Mouse (Mus musculus) adipocyte (in vitro differentiated cells): ENCODE measurements around the gene Nicn1.
"Not testable (repeated sequence)": the region's sequence is repeated elsewhere in the genome, so short reads cannot be mapped to it uniquely, and the experiment has no call there.

ENCODE experiments used
- DNase-seq: peaks from one replicate; pipeline ENCODE4 v3.0.0-alpha.2; 2016; ENCODE audit warnings: low spot score

Nicn1 gene

DNA sequence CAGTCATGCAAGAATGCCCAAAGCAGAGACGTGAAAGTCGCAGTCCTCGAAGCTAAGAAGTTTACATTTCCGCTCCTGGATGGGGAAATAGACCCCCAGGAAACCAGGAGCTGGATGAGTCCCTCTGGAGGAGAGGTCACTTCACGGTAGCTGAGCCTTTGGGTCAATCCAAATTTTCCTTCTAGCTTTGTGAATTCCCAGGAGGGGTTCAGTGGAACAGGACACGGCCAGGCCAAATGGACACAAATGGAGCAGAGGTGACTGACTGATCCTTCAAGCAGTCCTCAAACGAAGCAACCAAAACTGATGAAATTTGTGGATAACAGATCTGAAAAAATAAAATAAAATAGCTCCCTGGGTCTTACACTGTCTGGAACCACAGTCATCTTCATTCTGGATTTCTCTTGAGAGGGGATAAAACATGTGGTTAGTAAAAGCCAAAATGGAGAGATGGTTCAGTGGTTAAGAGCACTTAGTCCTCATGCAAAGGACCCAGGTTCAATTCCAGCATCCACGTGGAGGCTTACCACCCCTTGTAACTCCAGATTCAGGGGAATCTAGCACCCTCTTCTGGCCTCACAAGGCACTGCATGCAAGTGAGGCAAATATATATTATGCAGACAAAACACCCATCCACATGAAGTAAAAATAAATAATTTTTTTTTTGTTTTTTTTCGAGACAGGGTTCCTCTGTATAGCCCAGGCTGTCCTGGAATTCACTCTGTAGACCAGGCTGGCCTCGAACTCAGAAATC, 11.4 kb upstream of the Nicn1 start:
- peak; percentile 70 for DNase-seq

DNA sequence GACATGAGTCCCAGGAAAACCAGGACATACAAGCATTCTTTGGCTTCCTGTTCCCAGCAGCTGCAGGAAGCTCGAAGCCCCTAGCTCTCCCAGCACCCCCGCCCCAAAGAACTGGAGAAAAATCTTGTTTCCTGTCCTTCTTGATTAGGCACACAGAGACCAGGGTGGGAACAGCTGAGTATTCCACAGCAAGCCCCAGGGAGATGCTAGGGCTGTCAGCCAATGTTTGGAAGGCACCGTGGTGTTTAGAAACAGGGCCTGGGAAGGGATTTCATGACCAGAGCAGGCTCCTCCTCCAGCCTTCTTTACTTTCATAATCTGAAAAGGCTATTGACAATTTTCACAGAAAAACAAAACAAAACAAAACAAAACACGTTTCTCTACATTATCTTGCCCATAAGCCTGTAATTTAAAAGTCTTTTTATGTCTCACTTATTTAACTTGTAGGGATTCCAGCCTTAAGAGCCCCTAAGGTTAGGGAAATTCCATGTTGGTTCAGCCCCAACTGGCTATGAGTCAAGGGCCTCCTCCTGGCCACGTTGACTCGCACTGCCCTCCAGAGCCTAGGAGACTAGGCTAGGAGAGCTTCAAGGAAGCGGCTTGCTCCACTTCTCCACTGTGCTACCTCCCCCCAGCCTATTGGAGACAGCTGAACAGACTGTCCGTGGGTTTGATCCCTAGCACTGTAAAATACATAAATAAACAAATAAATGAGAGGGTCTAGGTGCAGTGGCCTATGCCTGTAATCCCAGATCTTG, 10.0 kb upstream of the Nicn1 start:
- peak; percentile 96 for DNase-seq

DNA sequence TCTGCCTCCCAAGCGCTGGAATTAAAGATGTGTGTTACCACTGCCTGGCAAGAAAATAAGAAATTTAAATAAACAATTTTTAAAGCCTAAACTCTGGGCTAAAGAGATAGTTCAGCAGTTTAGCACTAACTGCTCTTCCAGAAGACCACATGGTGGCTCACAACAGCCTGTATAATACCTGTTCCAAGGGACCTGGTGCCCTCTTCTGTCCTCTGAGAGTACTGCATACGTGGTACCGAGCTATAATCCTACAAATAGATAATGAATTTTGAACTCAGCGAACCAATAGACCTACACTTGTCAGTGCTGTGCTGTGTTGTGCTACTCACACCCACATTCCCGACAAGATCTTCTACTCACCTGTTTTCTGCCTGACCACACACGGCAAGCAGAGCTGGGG, 5.8 kb upstream of the Nicn1 start:
- peak; percentile 85 for DNase-seq

DNA sequence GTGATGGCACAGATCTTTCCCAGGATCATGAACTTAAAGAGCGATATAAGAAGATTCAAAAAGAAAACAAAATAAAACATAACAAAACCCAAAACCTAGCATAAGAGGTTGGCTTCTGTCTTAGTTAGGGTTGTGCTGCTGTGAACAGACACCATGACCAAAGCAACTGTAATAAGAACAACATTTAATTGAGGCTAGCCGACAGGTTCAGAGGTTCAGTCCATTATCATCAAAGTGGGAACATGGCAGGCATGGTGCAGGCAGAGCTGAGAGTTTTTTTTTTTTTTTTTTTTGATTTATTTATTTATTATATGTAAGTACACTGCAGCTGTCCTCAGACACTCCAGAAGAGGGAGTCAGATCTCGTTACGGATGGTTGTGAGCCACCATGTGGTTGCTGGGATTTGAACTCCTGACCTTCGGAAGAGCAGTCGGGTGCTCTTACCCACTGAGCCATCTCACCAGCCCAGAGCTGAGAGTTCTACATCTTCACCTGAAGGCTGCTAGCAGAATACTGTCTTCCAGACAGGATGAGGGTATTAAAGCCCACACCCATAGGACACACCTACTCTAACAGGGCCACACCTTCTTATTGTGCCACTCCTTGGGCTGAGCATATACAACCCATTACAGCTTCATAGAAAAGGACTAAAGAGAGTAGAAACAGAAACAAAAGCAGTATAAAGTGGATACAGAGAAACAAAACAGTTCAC, 2.5 kb upstream of the Nicn1 start:
- DNase-seq = not testable (repeated sequence)

DNA sequence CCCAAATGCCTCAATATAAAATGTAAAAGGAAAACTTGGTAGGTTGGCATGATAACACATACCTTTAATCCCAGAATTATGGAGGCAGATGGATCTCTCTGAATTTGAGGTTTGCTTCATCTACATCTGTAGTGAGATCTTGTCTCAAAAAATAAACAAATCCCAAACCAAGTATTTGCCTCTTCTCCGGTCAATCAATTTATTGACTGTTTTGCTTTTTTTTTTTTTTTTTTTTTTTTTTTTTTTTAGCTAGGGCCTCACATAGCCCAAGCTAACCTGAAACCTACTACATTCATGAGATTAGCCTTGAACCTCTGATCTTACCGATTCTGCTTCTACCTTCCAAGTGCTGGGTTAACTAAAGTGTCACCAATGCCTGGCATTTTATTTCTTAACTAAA, 882 bp upstream of the Nicn1 start:
- no peak for DNase-seq

DNA sequence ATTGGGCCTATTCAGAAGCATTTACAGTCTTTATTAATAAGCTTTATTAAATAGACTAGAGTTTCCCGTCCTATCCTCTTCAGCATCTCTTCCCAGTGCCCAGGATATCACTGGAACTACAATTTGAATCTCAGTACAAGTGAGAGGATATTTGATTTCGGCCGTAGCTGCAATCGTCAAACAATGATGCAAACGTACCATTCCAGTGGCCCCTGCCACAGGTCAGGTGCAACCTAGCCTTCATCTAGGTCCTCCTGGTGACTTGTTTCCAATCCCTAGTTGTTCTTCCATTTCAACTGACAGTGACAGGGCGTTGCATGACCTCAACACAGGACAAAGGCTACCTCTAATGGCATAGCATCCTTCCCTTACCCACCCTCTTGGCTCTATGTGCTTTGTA, 544 bp downstream of the Nicn1 start:
- DNase-seq = no peak

DNA sequence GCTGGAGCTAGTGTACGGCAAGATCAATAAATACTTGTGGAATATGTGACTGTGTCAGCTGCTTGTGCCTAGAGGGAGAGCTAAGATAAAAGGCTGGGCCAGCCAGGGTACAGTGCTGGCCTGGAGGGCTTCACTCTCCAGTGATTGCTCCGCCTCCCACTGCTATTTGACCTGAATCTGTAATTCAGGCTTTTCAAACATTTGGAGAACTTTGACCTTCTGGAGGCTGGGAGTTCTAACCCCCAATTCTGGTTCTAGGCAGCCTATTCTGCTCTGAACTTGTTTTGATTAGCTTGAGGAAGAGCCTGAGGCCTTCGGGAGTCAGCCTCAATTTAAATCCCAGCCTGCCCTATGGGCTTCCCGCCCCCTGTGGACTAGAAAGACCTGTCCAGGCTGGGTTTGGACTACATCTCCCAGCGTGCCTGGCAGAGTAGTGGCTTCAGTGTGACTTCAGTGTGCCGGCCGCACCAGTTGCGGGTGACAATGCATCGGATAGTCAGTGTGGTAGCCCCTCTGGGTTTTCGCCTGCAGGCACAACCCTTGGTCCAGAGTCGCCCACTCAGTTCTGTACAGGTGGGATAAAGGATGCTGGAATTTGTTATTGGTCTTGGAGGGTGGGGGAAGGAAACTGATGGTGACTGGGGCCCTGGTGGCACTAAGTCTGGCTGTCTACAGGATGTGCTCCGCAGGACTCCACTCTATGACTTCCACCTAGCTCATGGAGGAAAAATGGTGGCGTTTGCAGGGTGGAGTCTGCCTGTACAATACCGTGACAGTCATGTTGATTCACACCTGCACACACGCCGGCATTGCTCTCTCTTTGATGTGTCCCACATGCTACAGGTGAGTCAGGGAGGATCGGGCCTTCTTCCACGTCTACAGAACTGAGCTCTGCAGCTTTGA, 6.5 kb downstream of the Nicn1 start, which contains the start of gene Amt:
TSS of gene Amt (plus strand) at position 401 of the 903 bp plus-strand sequence.
- DNase-seq = peak; percentile 44

DNA sequence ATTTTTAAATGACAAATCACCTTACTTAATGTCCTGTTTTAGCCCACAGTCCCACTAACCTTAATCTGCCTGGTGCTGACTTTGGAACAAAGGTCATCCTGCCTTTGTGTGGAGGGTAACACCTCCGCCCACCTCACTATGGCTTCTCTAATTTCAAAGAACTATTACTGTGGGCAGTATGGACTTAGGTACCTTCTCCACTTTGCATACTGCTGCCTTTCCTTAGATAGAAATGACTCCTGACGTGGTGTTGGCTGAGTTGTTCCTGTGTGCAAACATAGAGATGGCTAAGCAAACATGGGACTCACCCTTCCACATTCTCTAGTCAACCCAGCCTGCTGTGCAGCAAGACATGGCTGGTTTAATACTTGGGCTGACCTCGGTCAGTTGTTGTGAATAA, 11.6 kb downstream of the Nicn1 start:
- DNase-seq = no peak

DNA sequence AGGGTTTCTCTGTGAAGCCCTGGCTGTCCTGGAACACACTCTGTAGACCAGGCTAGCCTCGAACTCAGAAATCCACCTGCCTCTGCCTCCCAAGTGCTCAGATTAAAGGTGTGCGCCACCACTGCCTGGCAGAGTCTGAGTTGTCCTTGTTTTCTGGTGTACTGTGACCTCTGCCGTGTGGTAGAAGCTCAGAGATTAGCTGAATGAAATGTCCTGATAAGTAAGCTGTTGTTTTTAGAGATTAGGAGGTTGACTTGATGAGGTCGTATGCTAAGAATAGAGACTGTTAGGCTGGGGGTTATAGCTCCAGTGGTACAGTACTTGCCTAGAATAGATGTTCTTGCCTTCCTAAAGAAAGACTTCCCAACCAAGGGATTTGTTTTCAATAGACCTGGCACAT, 14.5 kb downstream of the Nicn1 start:
- no peak for DNase-seq

DNA sequence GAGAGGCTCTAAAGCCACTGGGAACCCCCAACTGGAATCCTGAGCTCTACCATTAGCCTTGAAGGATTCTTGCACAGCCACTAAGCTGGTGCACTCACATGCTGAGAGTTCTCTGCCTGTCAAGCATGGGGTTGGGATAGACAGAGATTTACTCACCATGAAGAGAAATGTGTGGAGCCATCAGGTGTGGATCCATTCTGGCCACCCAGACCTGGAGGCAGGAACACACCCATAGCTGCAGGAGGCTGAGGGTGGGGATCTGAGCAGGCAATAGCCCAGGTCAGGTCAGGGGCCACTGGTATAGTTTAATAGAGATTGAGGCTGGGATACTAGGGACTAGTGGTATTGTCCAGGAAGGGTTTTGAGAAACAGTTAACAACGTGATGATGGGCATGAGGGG, 14.9 kb downstream of the Nicn1 start:
- DNase-seq = no peak

DNA sequence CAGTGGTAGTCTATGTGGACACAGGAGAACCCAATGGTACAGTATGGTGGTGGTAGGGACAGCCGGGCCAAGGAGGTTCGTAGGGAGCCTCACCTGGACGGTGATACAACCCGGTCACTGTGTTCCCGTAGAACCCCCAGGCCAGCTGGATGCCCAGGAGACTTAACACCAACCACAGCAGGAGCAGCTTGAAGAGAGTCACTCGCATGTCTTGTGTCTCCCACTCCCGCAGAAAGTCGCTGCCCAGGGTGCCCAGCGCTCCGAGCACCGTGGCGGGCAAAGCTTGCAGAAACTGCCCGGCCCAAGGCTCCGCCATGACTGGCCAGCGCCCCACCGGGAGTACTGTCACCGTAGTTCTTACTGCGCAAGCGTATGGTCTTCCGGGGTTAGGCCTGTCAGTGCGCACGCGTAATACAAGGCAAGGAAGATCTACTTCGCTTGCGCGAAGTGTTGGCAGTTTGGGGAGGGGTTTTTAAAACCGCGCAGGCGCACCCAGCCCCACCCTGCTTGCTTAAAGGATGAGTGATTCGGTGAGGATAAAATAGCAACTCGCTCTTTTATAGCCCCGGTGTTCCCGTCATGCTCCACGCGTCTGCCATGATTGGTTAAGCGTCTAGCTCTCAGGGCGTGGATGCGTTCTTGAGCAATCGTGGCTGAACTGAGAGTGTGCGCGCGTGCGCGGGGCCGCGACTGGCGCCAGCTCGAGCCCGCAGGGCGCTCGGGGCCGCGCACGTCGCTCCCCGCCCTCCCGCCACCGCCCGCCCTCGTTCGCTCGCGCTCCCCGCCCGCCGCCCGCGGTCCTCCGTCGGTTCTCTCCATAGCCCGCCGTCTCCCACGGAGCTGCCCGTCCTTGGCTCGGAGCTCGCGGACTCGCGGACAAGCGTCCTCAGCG, 15.6 kb downstream of the Nicn1 start, which contains the start of the genes Rhoa and Tcta:
TSS of gene Rhoa (plus strand) at position 501 of the 892 bp plus-strand sequence.
TSS of gene Tcta (minus strand) at position 532 of the 892 bp plus-strand sequence.
- DNase-seq = peak; percentile 100

DNA sequence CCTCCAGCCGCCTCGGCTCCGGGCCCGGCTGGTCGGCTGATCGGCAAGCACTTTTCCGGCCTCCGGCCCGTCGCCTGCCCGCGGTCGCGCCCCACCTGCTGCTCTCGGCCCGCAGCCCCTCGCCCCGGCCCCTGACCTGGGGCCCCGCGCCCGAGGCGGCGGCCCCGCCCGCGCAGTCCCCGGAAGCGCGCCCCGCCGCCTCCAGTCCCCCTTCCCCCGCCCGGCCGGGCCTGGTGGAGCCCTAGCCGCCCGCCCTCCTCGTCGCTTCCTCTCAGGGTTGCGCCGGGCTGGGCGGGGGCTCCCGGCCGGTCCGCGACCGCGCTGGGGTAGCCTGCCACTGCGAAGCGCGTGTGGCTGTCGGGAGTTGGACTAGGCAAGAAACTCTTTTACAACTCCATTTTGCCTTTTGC, 16.3 kb downstream of the Nicn1 start:
- DNase-seq = peak; percentile 63

DNA sequence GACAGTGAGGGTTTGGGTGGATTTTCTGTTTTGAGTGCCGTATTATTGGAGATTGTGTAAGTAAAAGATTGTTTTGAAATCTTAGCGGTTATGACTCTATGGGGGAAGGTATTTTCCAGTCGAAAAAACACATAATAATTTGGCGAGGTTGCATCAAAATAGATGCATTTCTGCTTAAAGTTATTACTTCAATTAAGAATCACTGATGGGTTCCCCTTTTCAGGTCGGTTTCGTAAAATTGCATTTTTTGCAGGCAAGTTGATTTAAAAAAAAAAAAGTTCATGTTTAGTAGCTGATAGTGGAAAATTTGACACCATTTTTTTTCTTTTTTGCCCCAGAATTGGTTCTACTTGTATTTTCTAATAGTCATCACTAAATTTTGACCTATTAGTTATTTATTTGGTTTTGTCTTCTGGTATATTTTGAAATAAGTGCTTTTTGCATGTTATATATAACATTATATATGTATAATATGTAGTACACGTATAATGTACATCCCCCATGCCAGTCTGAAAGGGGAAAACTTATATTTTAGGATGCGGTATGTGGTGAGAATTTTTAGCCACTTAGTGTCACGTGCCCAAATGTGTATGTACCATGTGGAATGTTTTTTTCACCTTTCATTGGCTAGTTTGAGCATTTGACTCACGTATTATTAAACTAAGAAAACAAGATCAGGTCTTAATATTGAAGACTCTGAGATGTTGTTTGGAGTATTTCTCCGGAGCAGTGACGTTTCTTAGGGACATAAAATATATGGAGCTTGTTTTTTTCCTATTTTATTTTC, 17.0 kb downstream of the Nicn1 start:
- DNase-seq = no peak

DNA sequence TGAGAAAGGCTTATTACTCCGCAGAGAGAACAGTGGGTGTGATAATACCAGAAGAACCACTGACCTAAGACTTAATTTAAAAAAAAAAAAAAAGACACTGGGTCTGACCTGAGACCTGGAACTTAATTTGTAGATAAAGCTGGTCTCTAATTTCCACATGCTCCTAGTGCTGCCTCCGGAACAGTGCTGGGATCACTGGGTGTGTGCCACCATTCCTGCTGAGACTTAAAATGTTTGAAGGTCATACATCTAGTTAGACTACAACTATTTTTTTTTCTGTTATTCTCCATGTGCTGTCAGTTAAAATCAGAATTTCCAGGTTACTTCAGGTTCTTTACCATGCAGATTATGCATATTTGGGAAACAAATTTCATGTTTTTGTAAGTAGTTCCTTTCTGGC, 17.9 kb downstream of the Nicn1 start:
- no peak for DNase-seq

DNA sequence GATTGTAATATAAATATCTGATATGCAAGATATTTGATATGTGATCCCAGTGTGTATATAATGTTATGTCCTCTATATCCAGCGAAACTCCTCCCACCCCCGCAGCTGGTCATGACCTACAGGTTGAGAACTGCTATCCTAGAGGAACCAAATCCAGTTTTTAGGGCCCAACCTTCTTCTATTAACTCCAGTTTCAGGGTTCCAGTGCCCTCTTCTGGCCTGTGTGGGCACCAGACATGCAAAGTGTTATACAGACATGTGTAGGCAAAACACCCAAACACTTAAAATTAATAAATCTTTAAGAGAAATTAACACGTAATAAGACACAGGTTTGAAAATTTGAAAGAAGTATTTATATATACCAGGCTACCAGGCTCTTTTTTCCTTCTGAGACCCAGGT, 27.3 kb downstream of the Nicn1 start:
- DNase-seq = no peak

DNA sequence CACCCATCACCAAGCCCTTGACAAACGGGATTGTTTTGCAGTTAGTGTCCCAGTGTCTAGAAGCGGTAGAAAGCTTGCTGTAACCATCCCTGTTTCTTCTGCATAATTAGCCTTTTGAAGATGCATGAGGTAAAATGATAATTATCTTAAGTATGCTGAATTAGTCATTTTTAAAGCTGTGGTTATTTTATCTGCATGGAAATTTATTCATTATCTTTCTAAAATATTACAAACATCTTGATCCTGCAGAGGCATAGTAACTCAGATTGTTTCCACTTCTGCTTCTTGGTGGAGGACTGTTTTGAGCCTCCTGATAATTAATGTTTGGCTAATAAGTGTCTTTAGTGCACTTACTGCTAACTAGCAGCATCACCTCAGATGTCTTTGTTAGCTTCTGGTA, 28.2 kb downstream of the Nicn1 start:
- no peak for DNase-seq

DNA sequence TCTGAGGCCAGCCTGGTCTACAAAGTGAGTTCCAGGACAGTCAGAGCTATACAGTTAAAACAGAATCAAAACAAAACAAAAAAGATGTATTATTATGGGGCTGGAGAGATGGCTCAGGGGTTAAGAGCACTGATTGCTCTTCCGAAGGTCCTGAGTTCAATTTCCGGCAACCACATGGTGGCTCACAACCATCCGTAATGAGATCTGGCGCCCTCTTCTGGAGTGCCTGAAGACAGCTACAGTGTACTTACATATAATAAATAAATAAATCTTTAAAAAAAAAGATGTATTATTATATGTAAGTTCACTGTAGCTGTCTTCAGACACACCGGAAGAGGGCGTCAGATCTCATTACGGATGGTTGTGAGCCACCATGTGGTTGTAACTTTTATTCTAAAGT, 31.8 kb downstream of the Nicn1 start:
- DNase-seq = not testable (repeated sequence)

DNA sequence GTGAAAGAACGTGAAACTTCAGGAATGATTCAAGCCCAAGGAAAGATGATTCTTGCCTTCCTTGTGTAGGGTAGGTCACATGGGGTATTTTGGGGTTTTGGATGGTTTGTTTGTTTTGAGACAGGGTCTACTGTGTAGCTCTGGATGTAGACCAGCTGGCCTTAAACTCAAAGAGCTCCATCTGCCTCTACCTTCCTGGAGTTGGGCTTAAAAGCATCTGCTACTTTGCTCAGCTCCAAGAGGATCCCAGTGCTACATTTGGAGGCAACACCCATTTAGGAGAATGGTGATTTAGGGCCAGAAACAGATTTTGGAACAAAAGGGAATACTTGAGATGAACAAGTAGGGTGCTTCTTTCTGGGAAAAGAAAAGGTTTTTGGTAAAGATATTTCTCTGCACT, 34.6 kb downstream of the Nicn1 start:
- no peak for DNase-seq

DNA sequence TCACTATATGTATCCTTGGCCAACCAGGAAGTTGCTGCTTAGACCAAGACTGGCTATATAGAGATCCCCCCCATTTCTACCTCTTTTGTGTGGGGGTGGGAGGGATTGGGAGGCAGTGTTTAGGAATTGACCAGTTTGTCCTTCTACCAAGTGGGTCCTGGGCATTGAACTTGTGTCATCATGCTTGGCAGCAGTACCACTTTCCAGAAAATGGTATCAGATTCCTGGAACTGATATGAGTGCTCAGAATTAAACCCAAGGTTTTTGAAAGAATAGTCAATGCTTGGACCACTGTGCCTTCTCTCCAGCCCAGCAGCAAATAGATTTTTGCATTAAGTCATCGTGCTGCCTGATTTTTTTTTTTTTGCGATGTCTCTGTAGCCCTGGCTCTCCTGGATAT, 35.6 kb downstream of the Nicn1 start:
- DNase-seq = no peak
